Mouse (Mus musculus) ES-E14 (cell line): ENCODE data around the gene Bcas3.

Experiments used
- CHD2 ChIP-seq: IDR thresholded peaks from 2 replicates; pipeline ENCODE4 v1.6.1; 2014; ENCODE audit warnings: mild to moderate bottlenecking, low read depth, low read length, inconsistent platforms
- HCFC1 ChIP-seq: IDR thresholded peaks from 2 replicates; pipeline ENCODE4 v1.6.1; 2012; ENCODE audit warnings: low read length, inconsistent platforms, borderline replicate concordance; ENCODE audit not compliant: insufficient read depth
- ZC3H11A ChIP-seq: IDR thresholded peaks from 2 replicates; pipeline ENCODE4 v1.6.1; 2012; ENCODE audit warnings: low read depth, mild to moderate bottlenecking, inconsistent platforms, low read length, borderline replicate concordance

DNA sequence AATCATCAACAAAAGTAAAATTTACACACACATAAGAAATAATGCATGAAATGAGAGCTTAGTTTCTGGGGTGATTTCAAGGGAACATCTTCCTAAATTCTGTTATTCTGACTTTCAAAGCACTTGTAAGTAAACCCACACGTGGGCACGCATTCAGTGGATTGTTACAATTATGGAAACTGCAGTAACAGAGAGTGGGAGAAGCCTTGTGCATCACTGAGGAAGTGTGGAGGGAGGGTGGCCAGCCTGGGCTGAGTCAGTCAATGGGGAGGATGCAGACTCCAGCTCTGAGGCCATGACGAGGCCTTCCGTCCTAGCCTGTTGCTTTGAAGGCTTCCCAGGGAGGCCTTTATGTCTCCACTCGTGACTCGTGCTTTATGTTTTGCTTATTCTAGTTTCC, 289.6 kb downstream of the Bcas3 start:
- TF ChIP-seq ZC3H11A (no peak), CHD2 (no peak), HCFC1 (no peak)
